Mouse (Mus musculus) megakaryocyte, embryonic 14.5 days (primary cell): ENCODE measurements around the gene Col18a1.

ENCODE experiments used
- FLI1 ChIP-seq: IDR thresholded peaks from 2 replicates; pipeline ENCODE4 v1.6.1; 2012; ENCODE audit warnings: low read length, inconsistent platforms, mixed read lengths
- GATA1 ChIP-seq: IDR thresholded peaks from 3 replicates; pipeline ENCODE4 v1.6.1; 2012; ENCODE audit warnings: mixed read lengths, low read length, inconsistent platforms, borderline replicate concordance

DNA sequence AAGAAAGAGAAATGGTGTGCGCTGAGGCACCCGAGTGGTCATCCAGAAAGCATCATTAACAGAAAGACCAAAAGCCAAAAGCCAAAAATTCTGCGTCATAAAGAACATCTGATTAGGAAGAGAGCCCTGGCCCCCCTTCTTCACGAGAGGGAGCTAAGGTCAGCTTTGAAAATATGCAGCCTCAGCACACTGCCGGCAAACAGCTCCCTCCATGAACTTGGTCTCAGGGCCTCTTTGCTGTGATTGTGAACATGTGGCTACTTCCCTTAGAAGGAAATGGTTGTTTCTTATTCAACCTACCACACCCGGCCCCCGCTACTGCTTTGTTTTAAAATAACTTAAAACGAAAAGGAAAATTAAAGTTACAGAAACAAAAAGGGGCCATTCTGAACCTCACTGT is 48.2 kb upstream of the Col18a1 start:
- TF ChIP-seq GATA1, result no peak
- no peak for TF ChIP-seq FLI1
